Mouse (Mus musculus): ENCODE results near the gene 1700123O20Rik.

- no peak for TF ChIP-seq CTCF (IDR thresholded peaks at IDR 0.05; ENCODE audit: extremely low read depth, insufficient read length, insufficient replicate concordance, low read depth, low read length)
- TF ChIP-seq POLR2A (IDR thresholded peaks at IDR 0.05; ENCODE audit: low read depth, low read length), result no peak
These were observed 38.0 kb downstream of the 1700123O20Rik start for GRCm38 (mm10) chr14:54724049-54724448.

Measured in small intestine, adult 2 months (tissue).